Mouse (Mus musculus): ENCODE measurements around the gene Slc38a10. TPM values are rescaled to one million over a fixed set of nuclear protein-coding genes. Genes with fewer than 3 reads are reported as not detected.

The Slc38a10 gene
- polyA plus RNA-seq, 1 experiment from 2014 or later, result 42.3 TPM

DNA sequence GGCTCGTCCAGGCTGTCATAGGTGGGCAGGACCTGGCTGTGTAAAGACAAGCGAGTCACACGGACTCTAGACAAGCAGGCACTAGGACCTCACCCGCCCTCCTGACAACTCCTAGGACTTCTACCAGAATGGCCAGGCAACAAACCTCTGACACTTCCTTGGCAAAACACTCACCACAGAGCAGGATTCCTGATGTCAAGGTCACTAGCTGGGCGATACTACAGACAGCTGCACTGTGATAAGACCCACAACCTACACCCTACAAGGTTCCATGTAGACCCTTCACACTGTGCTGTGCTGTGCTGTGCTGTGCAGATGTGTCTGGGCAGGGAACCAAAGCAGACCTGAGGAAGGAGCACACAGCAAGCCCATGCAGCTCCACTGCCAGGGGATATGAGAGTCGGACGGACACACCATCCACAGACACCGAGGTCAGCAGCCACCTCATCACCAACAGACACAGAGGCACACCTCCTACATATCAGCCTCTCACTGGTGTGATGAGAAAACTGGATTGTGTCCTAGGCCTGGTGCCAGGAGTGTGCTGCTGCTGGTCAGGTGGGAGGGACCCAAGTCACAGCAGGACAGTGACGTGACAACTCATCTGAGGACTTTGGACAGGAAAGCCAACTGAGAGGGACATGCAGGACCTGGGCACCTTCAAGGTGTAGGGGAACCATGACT is 16.2 kb downstream of the Slc38a10 start:
- H3K27me3 ChIP-seq (ENCODE audit: control insufficient read depth, insufficient read depth, low read length), result no peaks in the 10 kb centered on the region
- H3K9me3 ChIP-seq (ENCODE audit: control insufficient read depth, low read length), result no peaks in the 10 kb centered on the region
- no peak overlapping the region for H3K27ac ChIP-seq (replicated peaks)
- H3K36me3 ChIP-seq (ENCODE audit: control insufficient read depth, insufficient read depth, low read length), result no peaks in the 10 kb centered on the region
- TF ChIP-seq EP300 (optimal IDR thresholded peaks at IDR 0.05) (no peak), CTCF (IDR thresholded peaks at IDR 0.05; ENCODE audit: low read depth) (no peak)
- no peaks in the 10 kb centered on the region for H3K4me1 ChIP-seq (replicated peaks; ENCODE audit: control insufficient read depth, insufficient read depth)
- no peak overlapping the region for H3K9ac ChIP-seq (ENCODE audit: low read length)
- no peak overlapping the region for H3K4me3 ChIP-seq (ENCODE audit: low read depth, low read length)
- WGBS, result 76% methylated on average over 9 of the region's 9 CpGs
- ATAC-seq (ENCODE audit: low FRiP score, low TSS enrichment) (no peak), DNase-seq (ENCODE audit: low spot score) (no peak)
- H3K4me2 ChIP-seq (replicated peaks; ENCODE audit: low read depth), result no peak overlapping the region

DNA sequence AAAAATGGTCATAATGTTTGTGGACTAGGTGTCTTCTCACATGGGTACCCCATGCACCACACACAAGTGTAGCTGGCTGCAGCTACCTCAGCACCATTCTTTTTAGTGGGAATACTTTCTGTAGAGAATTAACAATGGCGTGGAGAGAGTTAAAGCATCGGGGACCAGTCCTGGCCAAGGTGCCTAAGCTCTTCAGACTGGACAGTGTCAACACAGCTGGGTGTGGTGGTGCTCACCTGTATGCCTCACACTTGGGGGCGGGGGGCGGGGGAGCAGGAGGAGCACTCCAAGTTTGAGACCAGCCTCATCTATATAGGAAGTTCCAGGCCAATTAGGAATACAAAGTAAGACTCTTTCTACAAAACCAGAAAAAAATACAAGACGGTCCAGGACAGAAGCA is 17.0 kb downstream of the Slc38a10 start:
- no peak for TF ChIP-seq EP300 (optimal IDR thresholded peaks at IDR 0.05)
- no peak for TF ChIP-seq CTCF (IDR thresholded peaks at IDR 0.05; ENCODE audit: low read depth)
- Histone ChIP-seq H3K4me1 (replicated peaks; ENCODE audit: control insufficient read depth, insufficient read depth) (no peaks in the 10 kb centered on the region), H3K9me3 (ENCODE audit: control insufficient read depth, low read length) (no peaks in the 10 kb centered on the region), H3K36me3 (ENCODE audit: control insufficient read depth, insufficient read depth, low read length) (no peaks in the 10 kb centered on the region), H3K27ac (replicated peaks) (no peak overlapping the region), H3K4me2 (replicated peaks; ENCODE audit: low read depth) (no peak overlapping the region), H3K9ac (ENCODE audit: low read length) (no peak overlapping the region), H3K27me3 (ENCODE audit: control insufficient read depth, insufficient read depth, low read length) (no peaks in the 10 kb centered on the region), H3K4me3 (ENCODE audit: low read depth, low read length) (no peak overlapping the region)
- DNase-seq (ENCODE audit: low spot score), result no peak
- no peak for ATAC-seq (ENCODE audit: low FRiP score, low TSS enrichment)
- WGBS, result 69% methylated on average over 5 of the region's 5 CpGs

DNA sequence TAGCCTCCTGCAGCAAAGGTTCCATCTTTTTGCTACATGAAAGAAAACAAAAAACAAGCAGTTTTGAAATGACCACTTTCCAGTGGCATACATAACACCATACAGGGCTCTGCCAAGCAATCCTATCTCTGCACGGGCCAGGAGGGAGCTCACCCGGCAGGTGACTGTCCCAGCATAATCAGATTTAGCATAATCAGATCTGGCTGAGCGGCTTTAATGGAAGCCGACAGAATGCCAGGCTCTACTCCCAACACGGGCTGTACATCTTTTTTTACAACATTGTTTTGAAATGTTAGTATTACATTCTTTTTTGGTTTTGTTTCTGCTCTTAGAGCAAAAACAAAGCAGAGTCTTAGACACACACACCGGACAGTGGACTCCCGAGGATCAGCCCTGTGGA is 21.9 kb downstream of the Slc38a10 start:
- Histone ChIP-seq H3K4me1 (replicated peaks; ENCODE audit: control insufficient read depth, insufficient read depth) (no peaks in the 10 kb centered on the region), H3K27ac (replicated peaks) (no peak overlapping the region), H3K4me2 (replicated peaks; ENCODE audit: low read depth) (no peak overlapping the region), H3K27me3 (ENCODE audit: control insufficient read depth, insufficient read depth, low read length) (no peaks in the 10 kb centered on the region), H3K9ac (ENCODE audit: low read length) (no peak overlapping the region), H3K4me3 (ENCODE audit: low read depth, low read length) (no peak overlapping the region), H3K9me3 (ENCODE audit: control insufficient read depth, low read length) (no peaks in the 10 kb centered on the region), H3K36me3 (ENCODE audit: control insufficient read depth, insufficient read depth, low read length) (peaks cover 15% of the 10 kb centered on the region)
- DNase-seq (ENCODE audit: low spot score), result no peak
- 83% methylated on average over 7 of the region's 7 CpGs for WGBS
- ATAC-seq (ENCODE audit: low FRiP score, low TSS enrichment), result no peak
- TF ChIP-seq EP300 (optimal IDR thresholded peaks at IDR 0.05) (no peak), CTCF (IDR thresholded peaks at IDR 0.05; ENCODE audit: low read depth) (no peak)

DNA sequence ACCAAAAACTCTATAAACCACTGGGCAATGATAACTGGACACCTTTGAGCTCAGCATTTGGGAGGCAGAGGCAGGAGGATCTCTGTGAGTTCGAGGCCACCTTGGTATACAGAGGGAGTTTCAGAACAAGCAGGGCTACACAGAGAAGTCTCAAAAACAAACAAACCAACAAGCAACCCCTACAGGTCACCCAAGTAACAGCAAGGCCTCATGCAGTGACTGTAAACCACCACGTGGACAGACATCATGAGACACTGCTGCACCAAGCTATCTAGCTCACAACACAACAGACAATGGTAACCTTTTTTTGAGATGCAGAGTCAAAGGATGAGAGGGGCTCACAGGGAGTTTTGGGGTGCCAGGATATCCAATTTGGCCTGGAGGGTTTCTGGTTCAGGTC is 24.3 kb downstream of the Slc38a10 start:
- no peaks in the 10 kb centered on the region for H3K4me1 ChIP-seq (replicated peaks; ENCODE audit: control insufficient read depth, insufficient read depth)
- TF ChIP-seq CTCF (IDR thresholded peaks at IDR 0.05; ENCODE audit: low read depth), result no peak
- no peak for TF ChIP-seq EP300 (optimal IDR thresholded peaks at IDR 0.05)
- H3K9me3 ChIP-seq (ENCODE audit: control insufficient read depth, low read length), result no peaks in the 10 kb centered on the region
- H3K9ac ChIP-seq (ENCODE audit: low read length), result no peak overlapping the region
- no peaks in the 10 kb centered on the region for H3K27me3 ChIP-seq (ENCODE audit: control insufficient read depth, insufficient read depth, low read length)
- 83% methylated on average over 2 of the region's 2 CpGs for WGBS
- DNase-seq (ENCODE audit: low spot score) (no peak), ATAC-seq (ENCODE audit: low FRiP score, low TSS enrichment) (no peak)
- H3K27ac ChIP-seq (replicated peaks), result no peak overlapping the region
- H3K36me3 ChIP-seq (ENCODE audit: control insufficient read depth, insufficient read depth, low read length), result peaks cover 19% of the 10 kb centered on the region
- H3K4me2 ChIP-seq (replicated peaks; ENCODE audit: low read depth), result no peak overlapping the region
- no peak overlapping the region for H3K4me3 ChIP-seq (ENCODE audit: low read depth, low read length)

DNA sequence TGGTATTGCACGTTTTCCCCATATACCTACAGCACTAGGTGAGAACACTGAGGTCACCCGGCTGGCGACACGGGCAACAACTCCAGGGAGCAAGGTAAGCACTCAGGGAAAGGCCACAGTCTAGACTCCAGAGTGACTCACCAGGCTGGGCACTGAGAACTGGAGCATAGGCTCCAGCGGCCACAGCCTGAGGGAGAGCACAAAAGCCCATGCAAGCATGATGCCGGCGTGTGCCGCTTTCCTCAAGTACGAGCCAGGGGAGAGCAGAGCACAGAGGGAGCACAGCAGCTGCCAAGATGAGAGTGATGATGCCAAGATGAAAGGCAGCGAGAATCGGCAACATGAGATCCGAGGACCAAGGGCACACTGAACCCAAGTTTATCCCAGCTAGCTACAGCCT is 29.0 kb downstream of the Slc38a10 start:
- ATAC-seq (ENCODE audit: low FRiP score, low TSS enrichment), result peak; percentile 75
- Histone ChIP-seq H3K27me3 (ENCODE audit: control insufficient read depth, insufficient read depth, low read length) (no peaks in the 10 kb centered on the region), H3K4me2 (replicated peaks; ENCODE audit: low read depth) (no peak overlapping the region), H3K4me1 (replicated peaks; ENCODE audit: control insufficient read depth, insufficient read depth) (no peaks in the 10 kb centered on the region), H3K9ac (ENCODE audit: low read length) (no peak overlapping the region), H3K36me3 (ENCODE audit: control insufficient read depth, insufficient read depth, low read length) (peaks cover 12% of the 10 kb centered on the region), H3K4me3 (ENCODE audit: low read depth, low read length) (no peak overlapping the region), H3K27ac (replicated peaks) (no peak overlapping the region), H3K9me3 (ENCODE audit: control insufficient read depth, low read length) (no peaks in the 10 kb centered on the region)
- TF ChIP-seq EP300 (optimal IDR thresholded peaks at IDR 0.05) (no peak), CTCF (IDR thresholded peaks at IDR 0.05; ENCODE audit: low read depth) (no peak)
- DNase-seq (ENCODE audit: low spot score), result peak; percentile 52
- WGBS, result 80% methylated on average over 12 of the region's 12 CpGs

DNA sequence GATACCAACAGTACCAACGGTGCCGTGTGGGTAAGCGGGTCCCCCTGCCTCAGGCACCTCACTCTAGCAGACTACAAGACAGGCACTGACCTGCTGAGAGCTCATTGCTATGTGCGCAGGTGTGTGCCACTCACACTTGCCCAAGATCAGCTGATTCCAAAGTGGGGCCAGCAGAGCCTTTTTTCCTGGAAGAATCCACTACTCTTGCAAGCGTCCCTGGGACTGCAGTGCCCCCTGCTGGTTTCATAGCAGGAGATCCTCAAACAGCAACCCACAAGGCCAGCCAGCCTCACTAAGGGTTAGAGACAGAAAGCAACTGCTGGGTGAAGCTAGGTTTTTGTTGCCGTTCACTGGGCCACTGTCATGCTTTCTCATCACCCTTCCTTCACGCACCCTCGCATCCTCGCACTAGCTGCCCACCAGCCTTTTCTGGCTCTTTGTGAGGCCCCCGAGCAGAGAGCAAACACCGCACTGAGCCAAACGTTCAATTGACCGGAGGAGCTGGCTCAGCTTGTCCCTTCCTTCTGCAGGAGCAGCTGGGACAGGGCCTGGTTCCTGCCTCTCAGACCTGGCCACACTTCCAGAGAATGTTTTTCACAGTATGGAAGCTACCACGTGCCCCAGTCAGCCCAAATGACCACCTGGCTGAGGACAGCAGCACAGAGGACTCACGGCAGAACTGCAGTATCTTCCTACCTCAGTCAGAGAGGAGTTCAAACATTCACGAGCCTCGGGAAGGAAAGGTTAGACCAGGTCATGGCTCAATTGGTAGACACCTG is 30.3 kb downstream of the Slc38a10 start:
- no peak for TF ChIP-seq EP300 (optimal IDR thresholded peaks at IDR 0.05)
- TF ChIP-seq CTCF (IDR thresholded peaks at IDR 0.05; ENCODE audit: low read depth), result peak; percentile 82
- no peak overlapping the region for H3K4me3 ChIP-seq (ENCODE audit: low read depth, low read length)
- no peaks in the 10 kb centered on the region for H3K4me1 ChIP-seq (replicated peaks; ENCODE audit: control insufficient read depth, insufficient read depth)
- peak; percentile 79 for DNase-seq (ENCODE audit: low spot score)
- no peak overlapping the region for H3K4me2 ChIP-seq (replicated peaks; ENCODE audit: low read depth)
- no peaks in the 10 kb centered on the region for H3K27me3 ChIP-seq (ENCODE audit: control insufficient read depth, insufficient read depth, low read length)
- no peak overlapping the region for H3K9ac ChIP-seq (ENCODE audit: low read length)
- H3K36me3 ChIP-seq (ENCODE audit: control insufficient read depth, insufficient read depth, low read length), result peaks cover 10% of the 10 kb centered on the region
- H3K9me3 ChIP-seq (ENCODE audit: control insufficient read depth, low read length), result no peaks in the 10 kb centered on the region
- peak; percentile 8; the same call in 1 of the 2 replicates for ATAC-seq (ENCODE audit: low FRiP score, low TSS enrichment)
- 76% methylated on average over 17 of the region's 17 CpGs for WGBS
- H3K27ac ChIP-seq (replicated peaks), result no peak overlapping the region

All from stomach, postnatal 0 days (tissue).